Mouse (Mus musculus) embryonic facial prominence, embryonic 10.5 days (tissue): ENCODE measurements around the gene Mrnip. TPM values are rescaled to one million over a fixed set of nuclear protein-coding genes. Genes with fewer than 3 reads are reported as not detected.

Experiments used
- DNase-seq: peaks from one replicate; pipeline ENCODE4 v3.0.0-alpha.2; 2017; ENCODE audit warnings: low spot score
- H3K27ac ChIP-seq: fragments of 300-500 bp; sonication (generic); replicated peaks from 2 replicates; pipeline ENCODE4 v1.5.1; 2016; ENCODE audit warnings: mild to moderate bottlenecking
- H3K27me3 ChIP-seq: fragments of 300-500 bp; sonication (generic); replicated peaks from 2 replicates; pipeline ENCODE4 v1.6.1; 2016; ENCODE audit warnings: low read depth, mild to moderate bottlenecking; ENCODE audit not compliant: poor library complexity, severe bottlenecking
- H3K36me3 ChIP-seq: fragments of 300-500 bp; sonication (generic); replicated peaks from 2 replicates; pipeline ENCODE4 v1.6.1; 2016; ENCODE audit warnings: mild to moderate bottlenecking, moderate library complexity
- H3K4me1 ChIP-seq: fragments of 300-500 bp; sonication (generic); 2 replicates; pipeline ENCODE4 v1.6.1; 2016
- H3K4me3 ChIP-seq: fragments of 300-500 bp; sonication (generic); 2 replicates; pipeline ENCODE4 v1.5.1; 2016; ENCODE audit warnings: mild to moderate bottlenecking, moderate library complexity
- H3K9me3 ChIP-seq: fragments of 300-500 bp; sonication (generic); 2 replicates; pipeline ENCODE4 v1.6.1; 2016; ENCODE audit warnings: mild to moderate bottlenecking
- WGBS: fragments of 180-500 bp; shearing (Covaris S2); methylation state at CpG from one replicate; pipeline ENCODE4 v1.1.7; 2016; 5-methylcytosine and 5-hydroxymethylcytosine counted together
- polyA plus RNA-seq: library from polyadenylated mRNA; unstranded; fragments of >200 nt; fragmentation: Nextera tagmentation; extraction: Ambion mirVana; gene quantifications from 2 replicates; pipeline ENCODE4 v1.2.1, GENCODE M21; 2016

Mrnip gene
- polyA plus RNA-seq, 1 experiment from 2014 or later, result 27.3 TPM

DNA sequence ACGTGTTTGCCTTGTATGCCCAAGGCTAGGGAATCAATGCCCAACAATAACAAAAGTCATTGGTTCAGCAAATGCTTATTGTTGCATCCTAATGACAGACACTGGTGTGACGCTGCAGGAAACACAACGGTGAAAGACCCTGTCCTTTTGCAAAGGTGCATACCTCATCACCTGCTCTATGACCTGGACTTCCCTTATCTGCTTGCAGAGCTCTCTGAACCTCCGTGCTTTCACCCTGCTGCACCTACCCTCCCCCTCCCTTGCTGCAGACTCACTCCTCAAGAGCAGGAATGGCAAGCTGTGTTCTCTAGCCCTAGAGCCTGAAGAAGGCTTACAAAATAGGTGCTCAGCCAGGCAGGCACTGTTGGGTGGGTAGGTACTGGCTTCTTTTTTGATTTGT is 20.5 kb downstream of the Mrnip start:
- Histone ChIP-seq H3K9me3 (no peaks in the 10 kb centered on the region), H3K27me3 (no peaks in the 10 kb centered on the region), H3K36me3 (peaks cover 68% of the 10 kb centered on the region), H3K27ac (no peak overlapping the region), H3K4me1 (no peaks in the 10 kb centered on the region), H3K4me3 (no peak overlapping the region)
- 85% methylated on average over 4 of the region's 4 CpGs for WGBS
- DNase-seq, result no peak

DNA sequence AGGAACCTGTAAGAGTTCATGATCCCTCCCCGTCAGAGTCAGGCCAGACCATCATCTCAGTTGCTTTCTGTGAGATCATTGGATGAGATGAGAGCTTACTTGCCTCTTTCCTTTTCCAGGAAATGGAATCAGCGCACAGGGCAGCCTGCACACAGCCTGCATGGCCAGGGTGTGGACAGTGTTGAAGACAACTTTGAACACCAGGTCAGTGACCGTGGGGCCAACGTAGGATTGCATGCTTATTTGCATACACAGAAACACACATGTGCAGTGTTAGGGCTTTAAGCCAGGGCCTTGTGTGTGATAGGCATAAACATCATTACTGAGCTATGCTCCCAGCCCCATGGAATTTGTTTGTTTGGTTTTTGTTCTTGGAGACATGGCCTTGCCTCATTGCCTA is 23.3 kb downstream of the Mrnip start:
- 92% methylated on average over 4 of the region's 4 CpGs for WGBS
- Histone ChIP-seq H3K4me1 (no peaks in the 10 kb centered on the region), H3K9me3 (no peaks in the 10 kb centered on the region), H3K27ac (no peak overlapping the region), H3K4me3 (no peak overlapping the region), H3K36me3 (peaks cover 86% of the 10 kb centered on the region), H3K27me3 (no peaks in the 10 kb centered on the region)
- no peak for DNase-seq

GRCm38 (mm10) chr11:50198219-50198846 is 24.1 kb downstream of the Mrnip start:
- no peaks in the 10 kb centered on the region for H3K9me3 ChIP-seq
- peaks cover 95% of the 10 kb centered on the region for H3K36me3 ChIP-seq

GRCm38 (mm10) chr11:50198916-50199315 is 24.7 kb downstream of the Mrnip start:
- Histone ChIP-seq H3K9me3 (no peaks in the 10 kb centered on the region), H3K4me1 (no peaks in the 10 kb centered on the region), H3K4me3 (no peak overlapping the region), H3K27ac (no peak overlapping the region), H3K27me3 (no peaks in the 10 kb centered on the region), H3K36me3 (peaks cover 98% of the 10 kb centered on the region)
- WGBS, result 89% methylated on average over 2 of the region's 2 CpGs
- DNase-seq, result no peak

More at GRCm38 (mm10) chr11:50198219-50198846, 24.1 kb downstream of the Mrnip start:
- H3K27me3 ChIP-seq, result no peaks in the 10 kb centered on the region
- DNase-seq, result no peak
- H3K4me1 ChIP-seq, result no peaks in the 10 kb centered on the region
- H3K4me3 ChIP-seq, result no peak overlapping the region
- no peak overlapping the region for H3K27ac ChIP-seq
- WGBS, result 95% methylated on average over 4 of the region's 5 CpGs

DNA sequence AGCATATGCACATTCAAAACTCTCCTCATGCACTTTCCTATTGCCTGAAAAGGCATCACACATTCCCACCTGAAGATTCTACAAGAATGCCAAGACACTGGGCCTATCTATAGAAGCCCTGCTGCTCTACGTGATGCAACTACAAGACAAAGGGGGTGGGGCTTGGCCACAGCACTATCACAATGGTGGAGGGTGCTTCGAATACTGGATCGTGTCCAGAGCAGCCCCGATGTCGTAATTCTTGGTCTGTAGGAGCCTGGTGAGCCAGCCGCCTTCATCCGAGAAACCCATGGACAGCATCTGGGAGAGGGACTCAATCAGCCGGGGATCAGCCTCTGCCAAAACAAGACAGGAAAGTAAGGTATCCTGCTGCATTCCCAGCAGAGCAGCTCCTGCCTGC is 26.4 kb downstream of the Mrnip start:
- H3K4me1 ChIP-seq, result no peaks in the 10 kb centered on the region
- H3K27ac ChIP-seq, result no peak overlapping the region
- no peaks in the 10 kb centered on the region for H3K9me3 ChIP-seq
- DNase-seq, result no peak
- no peak overlapping the region for H3K4me3 ChIP-seq
- 94% methylated on average over 8 of the region's 8 CpGs for WGBS
- peaks cover 99% of the 10 kb centered on the region for H3K36me3 ChIP-seq
- H3K27me3 ChIP-seq, result no peaks in the 10 kb centered on the region

- Histone ChIP-seq H3K4me3 (no peak overlapping the region), H3K9me3 (no peaks in the 10 kb centered on the region), H3K4me1 (no peaks in the 10 kb centered on the region), H3K36me3 (peaks cover 100% of the 10 kb centered on the region), H3K27me3 (no peaks in the 10 kb centered on the region), H3K27ac (no peak overlapping the region)
- DNase-seq, result no peak
- 92% methylated on average over 3 of the region's 3 CpGs for WGBS
These were observed 27.3 kb downstream of the Mrnip start for GRCm38 (mm10) chr11:50201590-50201989.

GRCm38 (mm10) chr11:50203302-50203827 is 29.1 kb downstream of the Mrnip start:
- no peak overlapping the region for H3K27ac ChIP-seq
- no peak overlapping the region for H3K4me3 ChIP-seq
- no peak for DNase-seq
- no peaks in the 10 kb centered on the region for H3K9me3 ChIP-seq
- H3K27me3 ChIP-seq, result no peaks in the 10 kb centered on the region
- no peaks in the 10 kb centered on the region for H3K4me1 ChIP-seq
- H3K36me3 ChIP-seq, result peaks cover 100% of the 10 kb centered on the region
- WGBS, result 91% methylated on average over 9 of the region's 9 CpGs

- Histone ChIP-seq H3K27ac (no peak overlapping the region), H3K4me1 (peaks cover 8% of the 10 kb centered on the region), H3K4me3 (no peak overlapping the region), H3K36me3 (peaks cover 83% of the 10 kb centered on the region), H3K9me3 (no peaks in the 10 kb centered on the region), H3K27me3 (no peaks in the 10 kb centered on the region)
- no peak for DNase-seq
- 94% methylated on average over 3 of the region's 3 CpGs for WGBS
These were observed 31.2 kb downstream of the Mrnip start for GRCm38 (mm10) chr11:50205434-50205833.

GRCm38 (mm10) chr11:50206037-50206436 is 31.8 kb downstream of the Mrnip start:
- H3K4me3 ChIP-seq, result no peak overlapping the region
- H3K36me3 ChIP-seq, result peaks cover 77% of the 10 kb centered on the region
- H3K9me3 ChIP-seq, result no peaks in the 10 kb centered on the region
- WGBS, result 92% methylated on average over 2 of the region's 2 CpGs
- no peak overlapping the region for H3K27ac ChIP-seq
- no peaks in the 10 kb centered on the region for H3K27me3 ChIP-seq
- DNase-seq, result no peak
- peaks cover 13% of the 10 kb centered on the region for H3K4me1 ChIP-seq

- peaks cover 17% of the 10 kb centered on the region for H3K4me1 ChIP-seq
- H3K36me3 ChIP-seq, result peaks cover 63% of the 10 kb centered on the region
- H3K4me3 ChIP-seq, result no peak overlapping the region
- no peaks in the 10 kb centered on the region for H3K27me3 ChIP-seq
- no peak for DNase-seq
- no peak overlapping the region for H3K27ac ChIP-seq
- no peaks in the 10 kb centered on the region for H3K9me3 ChIP-seq
- 96% methylated on average over 14 of the region's 14 CpGs for WGBS
These were observed 33.1 kb downstream of the Mrnip start for GRCm38 (mm10) chr11:50207344-50207743.

DNA sequence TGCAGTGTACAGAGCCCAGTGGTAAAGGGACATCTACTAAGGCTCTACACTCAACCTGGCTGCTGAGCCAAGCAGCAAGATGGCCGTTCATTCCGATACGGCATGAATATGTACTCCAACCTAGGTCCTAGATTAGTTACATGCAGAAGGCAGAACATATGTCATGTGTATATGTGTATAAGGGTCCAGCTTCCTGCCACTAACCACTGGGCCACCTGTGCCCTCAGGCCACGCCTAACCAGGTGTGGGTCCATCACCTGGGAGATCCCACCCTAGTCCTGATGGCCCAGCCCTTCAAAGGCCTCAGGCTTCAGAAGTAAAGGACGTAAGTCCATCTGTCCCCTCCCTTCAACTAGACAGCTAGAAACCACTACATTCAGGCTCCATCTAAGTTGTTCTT is 33.8 kb downstream of the Mrnip start:
- Histone ChIP-seq H3K36me3 (peaks cover 57% of the 10 kb centered on the region), H3K27me3 (no peaks in the 10 kb centered on the region), H3K4me3 (no peak overlapping the region), H3K9me3 (no peaks in the 10 kb centered on the region), H3K27ac (no peak overlapping the region), H3K4me1 (peaks cover 17% of the 10 kb centered on the region)
- no peak for DNase-seq
- WGBS, result 95% methylated on average over 5 of the region's 5 CpGs

DNA sequence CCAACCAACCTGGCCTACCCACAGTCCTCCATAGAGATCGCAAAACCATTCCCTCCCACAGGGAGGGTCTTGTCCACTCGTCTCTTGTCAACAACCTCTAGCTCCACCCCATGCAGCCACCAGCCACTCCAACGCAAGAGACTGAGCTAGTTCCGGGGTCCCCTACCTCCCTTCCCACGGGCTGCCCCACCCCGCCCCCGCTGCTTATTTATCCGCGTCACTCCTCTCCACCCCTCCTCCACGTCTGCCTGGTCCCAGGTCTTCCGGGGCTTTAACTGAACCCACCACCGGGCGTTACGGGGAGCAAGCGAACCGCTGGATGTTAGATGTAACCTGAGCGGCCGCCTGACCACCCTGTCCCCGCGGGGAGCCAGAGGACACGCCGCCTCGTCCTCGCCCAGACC is 35.9 kb downstream of the Mrnip start:
- H3K9me3 ChIP-seq, result no peaks in the 10 kb centered on the region
- peaks cover 17% of the 10 kb centered on the region for H3K4me1 ChIP-seq
- DNase-seq, result peak; percentile 93
- peak overlapping the region; percentile 87 for H3K4me3 ChIP-seq
- no peaks in the 10 kb centered on the region for H3K27me3 ChIP-seq
- peaks cover 36% of the 10 kb centered on the region for H3K36me3 ChIP-seq
- peak overlapping the region; percentile 93 for H3K27ac ChIP-seq
- WGBS, result under 1% methylated on average over 24 of the region's 24 CpGs

- Histone ChIP-seq H3K9me3 (no peaks in the 10 kb centered on the region), H3K36me3 (peaks cover 31% of the 10 kb centered on the region), H3K27me3 (no peaks in the 10 kb centered on the region), H3K4me1 (peaks cover 22% of the 10 kb centered on the region), H3K27ac (peak within 1 kb of the TSS; percentile 93), H3K4me3 (peak within 1 kb of the TSS; percentile 87)
- 1% methylated on average over 48 of the region's 48 CpGs for WGBS
- peak; percentile 87 for DNase-seq
These were observed 36.4 kb downstream of the Mrnip start, which contains the start of the genes Sqstm1 and Mgat4b for GRCm38 (mm10) chr11:50210505-50211151. TSS of gene Sqstm1 (minus strand) at chr11:50210827. TSS of gene Mgat4b (plus strand) at chr11:50210890.
